26 mouse cellular contexts compared by ENCODE assay signal in the genomic region with DNA sequence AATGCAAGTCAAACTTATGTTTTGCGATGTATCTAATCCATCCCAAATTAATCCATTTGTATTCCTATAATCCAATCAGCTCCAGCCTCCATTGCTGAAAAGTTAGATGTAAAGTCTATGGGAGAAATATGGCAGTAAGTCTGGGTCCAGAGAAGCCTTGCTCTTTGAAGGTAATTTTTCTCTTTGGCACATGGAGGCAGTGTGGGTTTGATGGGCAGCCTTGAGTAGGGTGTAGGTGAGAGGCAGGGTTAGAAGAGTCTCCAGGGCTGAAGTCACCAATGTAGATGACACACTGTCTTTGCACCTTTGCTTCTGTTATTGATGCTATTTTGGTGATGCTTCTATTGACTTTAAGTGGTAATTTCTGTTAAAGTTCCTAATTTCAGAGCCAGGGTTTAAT.
DNase-seq lines count a peak whose midpoint lies in the region; ATAC-seq and TF ChIP-seq lines count a peak whose summit lies in the region.
"Had no signal": no experiment of that assay in that cellular context is flagged by ENCODE, and none has a peak within 500 bp of the region (broad histone marks: within the 10 kb centered on the region; RNA-seq: fewer than 3 reads in every experiment).

No protein-coding gene starts in this region.

- H3K36me3 ChIP-seq in hindbrain, postnatal 0 days (ENCODE audit: insufficient read depth, low read length), result no peaks in the 10 kb centered on the region
- H3K36me3 ChIP-seq in hindbrain, embryonic 10.5 days, result no peaks in the 10 kb centered on the region
- H3K36me3 ChIP-seq in lung, embryonic 14.5 days (ENCODE audit: insufficient read depth), result no peaks in the 10 kb centered on the region
- H3K36me3 ChIP-seq: G1E; hindbrain, embryonic 13.5 days; liver, embryonic 15.5 days; midbrain, embryonic 13.5 days; stomach, embryonic 15.5 days had no signal

- no peak for ATAC-seq in hindbrain, postnatal 0 days
- ATAC-seq in lung, embryonic 14.5 days (ENCODE audit: insufficient read depth), result no peak
- ATAC-seq: forebrain, embryonic 13.5 days; midbrain, embryonic 13.5 days had no signal

- H3K9me3 ChIP-seq in hindbrain, postnatal 0 days (ENCODE audit: low read length), result no peaks in the 10 kb centered on the region
- H3K9me3 ChIP-seq in hindbrain, embryonic 10.5 days, result no peaks in the 10 kb centered on the region
- no peaks in the 10 kb centered on the region for H3K9me3 ChIP-seq in lung, embryonic 14.5 days (ENCODE audit: low read depth, low read length)
- H3K9me3 ChIP-seq: forebrain, embryonic 13.5 days; G1E; hindbrain, embryonic 13.5 days; liver, embryonic 15.5 days; midbrain, embryonic 13.5 days; stomach, embryonic 15.5 days had no signal

- H3K4me1 ChIP-seq in cerebellum, adult 2 months (ENCODE audit: control insufficient read depth, insufficient read depth, low read length), result no peaks in the 10 kb centered on the region
- H3K4me1 ChIP-seq in hindbrain, postnatal 0 days (ENCODE audit: insufficient read depth, low read length), result no peaks in the 10 kb centered on the region
- peaks cover 4% of the 10 kb centered on the region for H3K4me1 ChIP-seq in hindbrain, embryonic 10.5 days (replicated peaks)
- H3K4me1 ChIP-seq in lung, embryonic 14.5 days (ENCODE audit: insufficient read depth), result no peaks in the 10 kb centered on the region
- H3K4me1 ChIP-seq: liver, embryonic 15.5 days; megakaryocyte, embryonic 14.5 days; stomach, embryonic 15.5 days had no signal

- no peaks in the 10 kb centered on the region for H3K27me3 ChIP-seq in cerebellum, adult 2 months (ENCODE audit: control insufficient read depth, insufficient read depth, low read length)
- no peaks in the 10 kb centered on the region for H3K27me3 ChIP-seq in hindbrain, postnatal 0 days (ENCODE audit: insufficient read depth, low read length)
- no peaks in the 10 kb centered on the region for H3K27me3 ChIP-seq in hindbrain, embryonic 10.5 days (ENCODE audit: insufficient read depth, poor library complexity, severe bottlenecking)
- H3K27me3 ChIP-seq in lung, embryonic 14.5 days (ENCODE audit: insufficient read depth, low read length), result no peaks in the 10 kb centered on the region
- H3K27me3 ChIP-seq: forebrain, embryonic 13.5 days; hindbrain, embryonic 13.5 days; liver, embryonic 15.5 days; megakaryocyte, embryonic 14.5 days; midbrain, embryonic 13.5 days; stomach, embryonic 15.5 days had no signal

- WGBS in cerebellum, adult 2 months, result 98% methylated on average over 1 of the region's 1 CpGs
- WGBS in hindbrain, postnatal 0 days, result 92% methylated on average over 1 of the region's 1 CpGs
- 96% methylated on average over 1 of the region's 1 CpGs for WGBS in hindbrain, embryonic 10.5 days
- WGBS in lung, embryonic 14.5 days, result 95% methylated on average over 1 of the region's 1 CpGs

- H3K4me2 ChIP-seq in hindbrain, postnatal 0 days (ENCODE audit: low read depth, low read length), result no peak overlapping the region
- no peak overlapping the region for H3K4me2 ChIP-seq in lung, embryonic 14.5 days
- H3K4me2 ChIP-seq: forebrain, embryonic 13.5 days; hindbrain, embryonic 13.5 days; liver, embryonic 15.5 days; midbrain, embryonic 13.5 days; stomach, embryonic 15.5 days had no signal

- TF ChIP-seq CTCF in cerebellum, adult 2 months (IDR thresholded peaks at IDR 0.05; ENCODE audit: borderline replicate concordance, insufficient read depth, low read depth, low read length), result 0 out of 2 replicates have a peak, but pooled peaks have one; percentile 15
- peak; percentile 12; the same call in 1 of the 2 replicates for TF ChIP-seq CTCF in hindbrain, postnatal 0 days (IDR thresholded peaks at IDR 0.05; ENCODE audit: low read depth)
- TF ChIP-seq CTCF in lung, embryonic 14.5 days (IDR thresholded peaks at IDR 0.05; ENCODE audit: low read depth), result 0 out of 2 replicates have a peak, but pooled peaks have one; percentile 10

- no peak overlapping the region for H3K9ac ChIP-seq in hindbrain, postnatal 0 days (replicated peaks; ENCODE audit: low read length)
- no peak overlapping the region for H3K9ac ChIP-seq in lung, embryonic 14.5 days
- H3K9ac ChIP-seq: forebrain, embryonic 13.5 days; hindbrain, embryonic 13.5 days; liver, embryonic 15.5 days; midbrain, embryonic 13.5 days; stomach, embryonic 15.5 days had no signal

- H3K4me3 ChIP-seq in cerebellum, adult 2 months (replicated peaks; ENCODE audit: insufficient read depth, low read depth, low read length), result no peak overlapping the region
- no peak overlapping the region for H3K4me3 ChIP-seq in hindbrain, postnatal 0 days (ENCODE audit: low read length)
- no peak overlapping the region for H3K4me3 ChIP-seq in hindbrain, embryonic 10.5 days
- H3K4me3 ChIP-seq in lung, embryonic 14.5 days (ENCODE audit: low read depth, low read length), result no peak overlapping the region
- H3K4me3 ChIP-seq: forebrain, embryonic 13.5 days; hindbrain, embryonic 13.5 days; liver, embryonic 15.5 days; megakaryocyte, embryonic 14.5 days; midbrain, embryonic 13.5 days; stomach, embryonic 15.5 days had no signal

- TF ChIP-seq POLR2A in cerebellum, adult 2 months (IDR thresholded peaks at IDR 0.05; ENCODE audit: borderline replicate concordance, insufficient read depth, low read length), result no peak

- DNase-seq in cerebellum, adult 2 months, result no peak
- DNase-seq in cerebellum, adult 11-12 months, result no peak
- DNase-seq in hindbrain, postnatal 0 days (ENCODE audit: low spot score), result no peak
- DNase-seq in hindbrain, embryonic 10.5 days (ENCODE audit: low spot score), result no peak
- no peak for DNase-seq in lung, embryonic 14.5 days
- no peak for DNase-seq in lung, postnatal 4 days
- DNase-seq in adrenal gland, postnatal 36 days, result no peak
- DNase-seq: adrenal gland, postnatal 10 days; cerebellum, adult 18-20 months; cerebellum, postnatal 14 days; gastrocnemius, postnatal 25 days; heart, adult 18-20 months; kidney, adult 18-20 months; kidney, postnatal 10 days; liver; lung, postnatal 36 days; retina, postnatal 1 day; right cerebral cortex, postnatal 14 days; thymus, postnatal 14 days had no signal

- no peak overlapping the region for H3K27ac ChIP-seq in cerebellum, adult 2 months (ENCODE audit: insufficient read depth, low read length)
- H3K27ac ChIP-seq in hindbrain, postnatal 0 days, result no peak overlapping the region
- no peak overlapping the region for H3K27ac ChIP-seq in hindbrain, embryonic 10.5 days
- no peak overlapping the region for H3K27ac ChIP-seq in lung, embryonic 14.5 days (ENCODE audit: low read depth)
- H3K27ac ChIP-seq: forebrain, embryonic 13.5 days; hindbrain, embryonic 13.5 days; liver, embryonic 15.5 days; midbrain, embryonic 13.5 days; stomach, embryonic 15.5 days had no signal
